Mouse (Mus musculus) kidney, adult 2 months (tissue): ENCODE measurements around the gene Dbndd2. TPM values are rescaled to one million over a fixed set of nuclear protein-coding genes. Genes with fewer than 3 reads are reported as not detected.

ENCODE experiments used
- DNase-seq: peaks from one replicate; pipeline ENCODE4 v3.0.0; 2021
- H3K27ac ChIP-seq: fragments of 200-500 bp; 2 replicates; pipeline ENCODE4 v1.5.1; 2012; ENCODE audit warnings: low read depth, low read length, control low read depth, inconsistent platforms; ENCODE audit not compliant: insufficient read depth
- H3K27me3 ChIP-seq: fragments of 200-500 bp; replicated peaks from 2 replicates; pipeline ENCODE4 v1.6.1; 2012; ENCODE audit warnings: mild to moderate bottlenecking, moderate library complexity, low read length, inconsistent platforms; ENCODE audit not compliant: control insufficient read depth, insufficient read depth
- H3K36me3 ChIP-seq: fragments of 200-500 bp; 2 replicates; pipeline ENCODE4 v1.6.1; 2012; ENCODE audit warnings: mild to moderate bottlenecking, moderate library complexity, low read length, inconsistent platforms; ENCODE audit not compliant: control insufficient read depth, insufficient read depth
- H3K4me1 ChIP-seq: fragments of 200-500 bp; 2 replicates; pipeline ENCODE4 v1.6.1; 2011; ENCODE audit warnings: low read length; ENCODE audit not compliant: control insufficient read depth, insufficient read depth
- H3K4me3 ChIP-seq: fragments of 200-500 bp; 2 replicates; pipeline ENCODE4 v1.5.1; 2011; ENCODE audit warnings: mild to moderate bottlenecking, low read depth, low read length, control low read depth; ENCODE audit not compliant: insufficient read depth
- CTCF ChIP-seq: fragments of 200-500 bp; conservative IDR thresholded peaks from 2 replicates; pipeline ENCODE4 v1.5.1; 2011; ENCODE audit warnings: low read depth, mild to moderate bottlenecking, control low read depth, low read length, moderate library complexity, mixed read lengths; ENCODE audit not compliant: insufficient read depth, insufficient read length
- POLR2A ChIP-seq: fragments of 200-500 bp; IDR thresholded peaks from one replicate; pipeline ENCODE4 v1.6.1; 2011; ENCODE audit warnings: low read depth, low read length, control low read depth
- WGBS: fragments of 180-500 bp; shearing (Covaris S2); methylation state at CpG from one replicate; pipeline ENCODE4 v1.1.7; 2018; 5-methylcytosine and 5-hydroxymethylcytosine counted together
- polyA plus RNA-seq: library from polyadenylated mRNA; depleted of rRNA; stranded (reverse); fragments of >200 nt; gene quantifications from 2 replicates; pipeline ENCODE4 v1.2.3, GENCODE M21; 2012

The Dbndd2 gene
- polyA plus RNA-seq, 1 experiment, result 36.8 TPM

DNA sequence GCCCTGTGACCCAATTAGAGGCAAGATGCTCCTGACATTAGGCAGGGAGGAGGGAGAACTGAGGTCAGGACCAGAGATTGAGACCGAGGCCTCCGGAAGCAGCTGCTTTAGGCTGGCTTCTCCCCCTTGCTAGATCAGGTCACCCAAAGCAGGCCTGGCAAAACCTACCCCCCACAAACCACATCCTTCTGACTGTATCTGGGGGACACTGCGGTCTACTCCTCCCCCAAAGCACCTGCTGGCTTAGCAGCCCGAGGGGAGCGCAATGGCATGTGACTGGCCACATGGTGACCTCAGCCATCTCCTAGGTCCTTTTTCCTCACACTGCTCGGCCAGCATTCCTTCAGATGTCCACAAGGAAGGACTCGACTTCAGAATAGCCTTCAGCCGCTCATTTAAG, 44.8 kb upstream of the Dbndd2 start:
- WGBS, result 18% methylated on average over 8 of the region's 8 CpGs
- no peaks in the 10 kb centered on the region for H3K27me3 ChIP-seq
- H3K4me3 ChIP-seq, result peak overlapping the region; percentile 95
- H3K27ac ChIP-seq, result peak overlapping the region; percentile 98
- H3K36me3 ChIP-seq, result no peaks in the 10 kb centered on the region; the same call in 1 of the 2 replicates
- DNase-seq, result peak; percentile 73
- no peak for TF ChIP-seq POLR2A
- no peak for TF ChIP-seq CTCF
- H3K4me1 ChIP-seq, result peaks cover 19% of the 10 kb centered on the region

- H3K27ac ChIP-seq, result peak overlapping the region; percentile 98
- H3K36me3 ChIP-seq, result no peaks in the 10 kb centered on the region; the same call in 1 of the 2 replicates
- H3K4me1 ChIP-seq, result peaks cover 14% of the 10 kb centered on the region; the same call in 1 of the 2 replicates
- TF ChIP-seq POLR2A, result no peak
- no peak for TF ChIP-seq CTCF
- peak overlapping the region; percentile 95 for H3K4me3 ChIP-seq
- H3K27me3 ChIP-seq, result no peaks in the 10 kb centered on the region
- DNase-seq, result no peak
- WGBS, result 19% methylated on average over 7 of the region's 7 CpGs
Measured at GRCm38 (mm10) chr2:164441731-164442130, 44.2 kb upstream of the Dbndd2 start.

- H3K4me1 ChIP-seq, result peaks cover 14% of the 10 kb centered on the region; the same call in 1 of the 2 replicates
- WGBS, result 5% methylated on average over 29 of the region's 29 CpGs
Measured at GRCm38 (mm10) chr2:164442315-164443050, 43.4 kb upstream of the Dbndd2 start.

GRCm38 (mm10) chr2:164443051-164443437, 42.9 kb upstream of the Dbndd2 start:
- TF ChIP-seq CTCF, result no peak
- peak; percentile 97 for TF ChIP-seq POLR2A
- Histone ChIP-seq H3K27ac (peak overlapping the region; percentile 98), H3K4me3 (peak overlapping the region; percentile 95), H3K4me1 (peaks cover 14% of the 10 kb centered on the region; the same call in 1 of the 2 replicates), H3K36me3 (no peaks in the 10 kb centered on the region; the same call in 1 of the 2 replicates), H3K27me3 (no peaks in the 10 kb centered on the region)
- DNase-seq, result peak; percentile 96
- WGBS, result under 1% methylated on average over 26 of the region's 26 CpGs

More at GRCm38 (mm10) chr2:164442315-164443050, 43.4 kb upstream of the Dbndd2 start:
- no peak for DNase-seq
- peak overlapping the region; percentile 95 for H3K4me3 ChIP-seq
- H3K27me3 ChIP-seq, result no peaks in the 10 kb centered on the region
- H3K36me3 ChIP-seq, result no peaks in the 10 kb centered on the region; the same call in 1 of the 2 replicates
- TF ChIP-seq POLR2A (no peak), CTCF (no peak)
- H3K27ac ChIP-seq, result peak overlapping the region; percentile 98

DNA sequence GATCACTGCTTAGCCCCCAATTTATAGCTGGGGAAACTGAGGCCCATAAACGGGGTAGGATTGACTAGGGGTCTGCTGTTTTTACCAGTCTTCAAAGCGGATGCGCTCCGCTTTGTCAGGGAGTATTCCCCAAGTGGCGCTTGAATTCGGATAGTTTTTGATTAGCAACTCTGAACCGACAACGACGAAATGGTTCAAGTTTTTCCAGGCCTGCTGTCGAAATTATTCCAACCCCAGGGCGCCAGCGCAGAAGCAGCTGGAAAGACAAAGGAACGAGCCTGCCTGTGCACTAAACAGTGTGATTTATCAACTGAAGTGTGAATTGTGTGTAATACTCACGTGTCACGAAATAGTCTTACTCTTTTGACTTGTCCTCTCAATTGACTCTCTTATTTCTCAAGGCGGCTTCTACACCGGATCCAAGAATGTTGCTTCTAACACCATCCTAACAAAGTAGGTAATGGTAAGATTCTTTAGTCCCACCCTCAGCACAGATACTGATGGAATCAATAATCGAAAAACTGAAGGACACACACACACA, 42.4 kb upstream of the Dbndd2 start, which contains the start of gene Sdc4:
Sdc4 (minus strand) TSS at position 428 of the 541 bp plus-strand sequence.
- TF ChIP-seq CTCF (no peak), POLR2A (no peak)
- no peaks in the 10 kb centered on the region for H3K27me3 ChIP-seq
- H3K4me1 ChIP-seq, result peaks cover 12% of the 10 kb centered on the region; the same call in 1 of the 2 replicates
- H3K36me3 ChIP-seq, result no peaks in the 10 kb centered on the region; the same call in 1 of the 2 replicates
- 11% methylated on average over 18 of the region's 18 CpGs for WGBS
- no peak for DNase-seq
- peak within 1 kb of the TSS; percentile 98 for H3K27ac ChIP-seq
- H3K4me3 ChIP-seq, result peak within 1 kb of the TSS; percentile 95

GRCm38 (mm10) chr2:164444701-164445100, 41.2 kb upstream of the Dbndd2 start:
- DNase-seq, result no peak
- Histone ChIP-seq H3K27me3 (no peaks in the 10 kb centered on the region), H3K36me3 (no peaks in the 10 kb centered on the region; the same call in 1 of the 2 replicates), H3K4me3 (no peak overlapping the region), H3K27ac (no peak overlapping the region), H3K4me1 (peaks cover 8% of the 10 kb centered on the region; the same call in 1 of the 2 replicates)
- no peak for TF ChIP-seq CTCF
- no peak for TF ChIP-seq POLR2A
- 76% methylated on average over 2 of the region's 2 CpGs for WGBS
